Mouse (Mus musculus): Measurements from ENCODE around the gene Tiam1. TPM values are rescaled to one million over a fixed set of nuclear protein-coding genes. Genes with fewer than 3 reads are reported as not detected.

Tiam1 gene
- total RNA-seq, 2 experiments from 2014 or later = 6.4 to 7.1 TPM

DNA sequence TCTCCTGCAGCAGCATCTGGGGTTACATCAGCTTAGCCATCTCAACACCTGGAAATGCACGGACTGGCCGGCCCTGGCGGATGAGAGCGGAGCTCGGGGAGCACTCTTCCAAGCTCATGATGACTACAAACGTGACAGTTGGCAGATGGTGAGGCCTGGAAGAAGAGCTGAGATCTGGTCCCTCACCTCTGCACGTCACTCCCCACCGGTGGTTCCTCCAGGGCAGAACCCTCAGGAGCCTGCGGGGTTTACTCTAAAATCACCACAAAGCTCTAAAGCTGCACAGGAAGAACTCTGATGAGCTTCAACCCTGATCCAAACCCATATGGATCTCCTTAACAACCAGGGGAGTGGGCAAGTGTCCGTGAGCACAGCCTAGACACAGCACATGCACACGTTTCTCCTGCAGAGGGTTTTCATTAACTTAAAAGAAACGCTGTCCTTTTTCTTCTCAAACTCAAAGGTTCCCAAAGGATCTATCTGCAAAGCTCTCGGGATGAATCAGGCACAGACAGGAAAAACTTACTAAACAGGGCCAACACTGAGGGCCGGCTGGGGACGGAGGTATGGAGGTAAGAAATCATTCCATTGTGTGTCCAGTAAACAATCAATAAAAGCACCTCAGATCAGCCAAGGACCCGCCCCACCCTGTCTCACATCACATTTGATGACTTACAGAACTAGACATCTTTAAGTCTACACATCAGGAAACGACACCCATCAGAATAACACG is 120.5 kb downstream of the Tiam1 start:
- intact Hi-C loops (cut with DNase I) = no loop called here
- Histone ChIP-seq H3K4me3 (no peak overlapping the region), H3K27ac (no peak overlapping the region)
- no peak for DNase-seq
- TF ChIP-seq CTCF (IDR thresholded peaks at IDR 0.05) = no peak

DNA sequence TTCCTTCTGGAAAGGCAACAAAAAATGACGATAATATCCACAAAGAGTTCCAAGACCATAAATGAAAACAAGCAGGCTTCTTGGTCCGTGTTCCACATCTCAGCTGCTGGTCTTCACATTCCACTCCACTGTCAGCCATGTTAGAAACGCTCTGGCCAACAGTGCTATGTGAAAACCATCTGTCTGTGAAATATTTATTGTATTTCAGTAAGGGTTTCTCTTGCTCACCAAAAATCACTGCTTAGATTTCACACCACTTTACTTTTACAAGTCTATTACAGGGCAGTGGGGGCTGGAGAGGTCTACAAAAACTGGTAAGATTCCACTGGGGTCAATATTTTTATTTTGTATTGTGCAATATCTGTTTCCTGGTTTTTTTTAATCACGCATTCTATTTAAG is 127.5 kb downstream of the Tiam1 start:
- TF ChIP-seq CTCF (IDR thresholded peaks at IDR 0.05) = no peak
- no peak for DNase-seq
- intact Hi-C loops (cut with DNase I) = no loop called here
- no peak overlapping the region for H3K4me3 ChIP-seq
- no peak overlapping the region for H3K27ac ChIP-seq

DNA sequence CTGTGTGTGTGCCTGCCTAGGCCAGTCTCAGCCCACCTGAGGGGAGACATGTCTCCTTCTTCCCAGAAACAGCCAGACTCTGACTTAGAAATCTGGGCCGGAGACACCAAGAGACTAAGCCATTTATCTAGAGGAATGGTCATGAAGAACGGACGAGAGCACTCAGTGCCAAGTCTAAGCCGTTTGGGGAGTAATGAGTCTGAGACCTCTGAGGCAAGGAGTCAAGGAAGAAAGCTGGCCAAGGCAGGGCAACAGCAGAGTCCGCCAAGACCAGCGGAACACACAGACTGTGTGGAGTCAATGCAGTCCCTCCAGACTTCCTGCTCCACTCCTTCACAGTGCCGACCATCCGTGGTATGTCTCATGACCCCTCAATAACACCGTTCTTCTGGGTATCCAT is 129.0 kb downstream of the Tiam1 start:
- intact Hi-C loops (cut with DNase I) = no loop called here
- DNase-seq = peak; percentile 30
- Histone ChIP-seq H3K4me3 (no peak overlapping the region), H3K27ac (no peak overlapping the region)
- TF ChIP-seq CTCF (IDR thresholded peaks at IDR 0.05) = no peak

DNA sequence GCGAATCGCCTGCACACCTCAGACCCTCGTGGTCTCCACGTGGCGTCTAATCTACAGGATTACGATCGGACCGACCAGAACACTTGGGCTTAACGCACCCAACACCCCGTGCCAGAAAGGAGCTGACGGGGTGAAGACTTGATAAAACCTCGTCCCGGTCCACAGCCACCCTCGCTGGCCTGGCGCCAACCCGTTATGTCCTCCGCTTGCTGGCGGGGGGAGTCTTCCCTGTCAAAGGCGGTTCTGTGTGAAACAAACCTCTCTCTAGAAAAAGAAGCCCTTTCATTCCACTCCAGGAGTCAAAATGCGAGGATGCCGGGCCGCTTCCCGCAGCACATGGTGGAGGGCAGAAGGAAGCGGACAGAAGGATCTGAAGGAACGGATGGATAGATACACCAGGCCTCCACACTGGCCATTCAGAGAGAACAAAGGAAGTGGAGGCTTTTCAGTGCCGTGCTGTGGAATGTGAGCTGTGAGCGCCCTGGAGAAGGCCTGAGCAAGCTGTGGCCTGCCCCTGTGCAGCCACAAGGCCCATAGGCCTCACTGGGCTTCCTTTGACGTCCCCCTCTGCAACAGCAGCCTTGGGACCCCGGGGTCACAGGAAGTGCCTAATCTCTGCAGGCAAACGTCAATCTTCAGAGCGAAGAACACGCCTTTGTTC is 131.9 kb downstream of the Tiam1 start:
- Histone ChIP-seq H3K4me3 (no peak overlapping the region), H3K27ac (no peak overlapping the region)
- no peak for TF ChIP-seq CTCF (IDR thresholded peaks at IDR 0.05)
- DNase-seq = no peak
- intact Hi-C loops (cut with DNase I) = no loop called here

DNA sequence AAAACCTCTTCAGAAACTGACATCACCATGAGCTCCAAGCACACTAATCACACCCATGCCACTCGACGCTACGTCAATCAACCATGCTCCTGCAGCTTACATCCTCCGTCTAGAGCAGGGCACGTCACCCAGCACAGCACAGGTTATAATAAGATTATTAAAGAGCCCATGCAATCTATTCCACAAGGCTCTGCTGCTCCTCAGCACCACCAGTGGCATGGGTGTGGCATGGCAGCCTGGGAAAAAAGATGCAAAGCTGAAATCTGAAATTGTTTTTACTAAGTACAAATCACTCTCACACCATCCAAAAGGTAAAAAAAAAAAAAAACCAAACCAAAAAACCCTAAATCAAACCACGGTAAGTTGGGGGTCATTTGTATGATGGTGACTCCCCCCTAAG is 135.1 kb downstream of the Tiam1 start:
- Histone ChIP-seq H3K27ac (no peak overlapping the region), H3K4me3 (no peak overlapping the region)
- no peak for DNase-seq
- no peak for TF ChIP-seq CTCF (IDR thresholded peaks at IDR 0.05)
- intact Hi-C loops (cut with DNase I) = no loop called here

DNA sequence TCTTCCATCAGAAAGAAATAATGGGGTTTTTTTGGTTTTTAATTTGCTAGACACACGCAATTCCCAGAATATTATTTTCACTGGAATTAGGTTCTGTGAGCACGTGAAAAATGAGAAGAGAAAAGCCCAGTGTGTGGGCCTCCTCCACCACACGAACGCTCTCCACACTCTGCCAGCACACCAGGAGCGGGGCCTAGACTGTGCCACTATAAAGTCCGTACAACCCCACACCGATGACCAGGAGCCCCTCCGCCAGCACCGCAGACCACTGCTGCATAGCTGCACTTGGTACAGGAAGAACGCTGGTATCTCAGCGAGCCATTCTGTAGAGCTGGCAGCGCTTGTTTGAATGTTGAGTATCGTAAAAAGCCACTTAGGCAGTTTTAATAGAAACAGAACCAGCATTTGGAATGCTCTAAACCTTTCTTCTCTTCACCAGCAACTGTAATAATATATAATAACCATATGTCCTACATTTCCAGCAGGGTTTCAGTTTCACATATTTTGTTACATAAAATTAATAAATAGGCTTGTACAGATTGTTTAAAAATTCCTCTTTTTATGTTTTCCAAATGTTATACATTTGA is 136.1 kb downstream of the Tiam1 start:
- H3K4me3 ChIP-seq = no peak overlapping the region
- intact Hi-C loops (cut with DNase I) = no loop called here
- no peak for TF ChIP-seq CTCF (IDR thresholded peaks at IDR 0.05)
- DNase-seq = no peak
- H3K27ac ChIP-seq = no peak overlapping the region

DNA sequence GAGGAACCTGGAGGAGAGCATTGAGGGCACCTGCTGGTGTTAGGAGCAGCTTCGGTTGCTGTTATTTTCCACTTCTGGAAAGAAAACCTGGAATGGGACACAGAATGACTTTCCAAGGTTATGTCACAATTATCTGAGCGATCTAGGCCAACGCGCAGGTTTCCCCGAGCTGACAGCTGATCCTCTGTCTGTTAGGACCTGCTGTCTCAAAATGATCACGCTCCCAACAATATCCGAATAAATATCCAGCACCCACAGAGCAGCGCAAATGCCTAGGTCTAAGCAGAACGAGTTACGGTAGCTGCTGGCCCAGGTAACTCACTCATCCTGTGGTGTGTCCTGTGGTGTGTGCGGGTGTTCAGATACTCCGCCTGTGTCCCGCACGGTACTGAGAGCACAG is 140.0 kb downstream of the Tiam1 start:
- H3K4me3 ChIP-seq = no peak overlapping the region
- intact Hi-C loops (cut with DNase I) = no loop called here
- no peak for TF ChIP-seq CTCF (IDR thresholded peaks at IDR 0.05)
- H3K27ac ChIP-seq = no peak overlapping the region
- no peak for DNase-seq

DNA sequence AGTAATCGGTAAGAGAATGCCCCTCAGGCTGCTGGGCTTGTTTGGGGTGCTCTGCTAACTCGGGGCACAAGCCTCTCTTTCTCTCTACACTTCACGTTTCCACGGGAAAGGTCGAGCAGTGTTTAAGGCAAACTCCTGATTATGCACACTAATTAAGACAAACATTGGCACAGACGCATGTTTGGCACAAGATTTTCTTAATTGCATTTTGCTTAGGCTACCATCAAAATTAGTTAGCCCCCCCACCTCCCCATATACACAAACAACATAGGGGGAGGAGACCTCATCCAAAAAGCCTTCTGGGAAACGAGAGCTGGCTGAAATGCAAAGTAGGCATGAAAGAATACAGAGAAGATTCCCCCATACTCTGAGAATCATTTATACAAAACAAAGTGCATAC is 148.4 kb downstream of the Tiam1 start:
- intact Hi-C loops (cut with DNase I) = no loop called here
- DNase-seq = no peak
- Histone ChIP-seq H3K27ac (no peak overlapping the region), H3K4me3 (no peak overlapping the region)
- TF ChIP-seq CTCF (IDR thresholded peaks at IDR 0.05) = no peak

DNA sequence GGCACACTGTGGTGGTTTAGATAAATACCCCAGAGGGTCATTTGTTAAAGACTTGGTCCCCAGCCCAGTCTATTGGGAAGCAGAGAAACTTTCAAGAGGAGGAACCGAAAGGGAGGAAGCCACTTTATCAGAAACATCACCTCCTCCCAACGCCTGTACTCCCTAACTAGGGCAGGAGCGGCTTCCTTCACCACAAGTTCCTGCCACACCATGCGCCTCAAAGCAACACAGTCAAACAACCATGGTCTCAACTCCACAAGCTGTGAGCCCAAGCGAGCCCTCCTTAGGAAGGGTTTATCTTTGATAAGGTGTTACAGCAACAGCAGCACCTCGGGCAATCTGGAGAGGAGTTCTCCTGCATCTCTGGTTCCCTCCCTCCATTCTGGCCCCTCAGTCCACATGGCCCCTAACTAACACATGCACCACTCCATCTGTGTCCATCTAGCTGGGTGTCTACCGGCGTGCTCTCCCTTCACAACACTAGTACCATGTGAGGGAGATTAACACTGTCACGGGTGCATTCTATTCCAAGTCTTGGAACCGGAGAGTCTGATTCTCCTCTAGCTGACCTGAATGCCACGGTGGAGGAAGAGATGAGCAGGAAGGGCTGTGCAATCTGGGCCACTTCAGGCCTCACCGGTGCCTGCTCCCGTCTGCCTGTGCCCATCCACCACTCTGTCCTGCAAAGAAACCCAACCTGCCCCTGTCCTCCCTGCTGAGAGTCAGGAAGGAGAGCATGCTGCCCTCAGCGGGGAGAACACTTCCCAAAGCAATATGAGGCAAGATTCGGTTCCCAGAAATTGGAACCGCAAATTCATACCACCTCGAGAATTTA is 149.4 kb downstream of the Tiam1 start:
- H3K4me3 ChIP-seq = no peak overlapping the region
- no peak for TF ChIP-seq CTCF (IDR thresholded peaks at IDR 0.05)
- intact Hi-C loops (cut with DNase I) = no loop called here
- no peak for DNase-seq
- H3K27ac ChIP-seq = no peak overlapping the region

DNA sequence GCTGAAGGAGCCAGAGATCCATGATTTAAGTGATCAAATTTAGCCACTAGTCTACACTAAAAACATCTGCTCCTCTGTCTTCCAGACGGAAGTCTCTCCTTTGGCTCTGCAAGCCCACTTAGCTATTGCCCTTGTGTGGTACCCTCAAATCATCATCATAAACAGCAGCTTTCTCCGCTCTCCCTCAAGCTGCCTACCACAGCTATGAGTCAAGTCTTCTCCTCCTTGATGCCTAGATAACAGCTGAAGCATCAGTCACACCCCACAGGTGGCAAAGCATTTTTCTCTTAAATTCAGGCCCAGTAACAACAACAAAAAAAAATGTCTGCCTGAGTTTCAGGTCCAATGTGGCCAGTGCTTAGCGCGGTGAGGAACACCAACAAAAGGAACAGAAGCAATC is 150.1 kb downstream of the Tiam1 start:
- no peak for TF ChIP-seq CTCF (IDR thresholded peaks at IDR 0.05)
- no peak overlapping the region for H3K27ac ChIP-seq
- intact Hi-C loops (cut with DNase I) = no loop called here
- DNase-seq = no peak
- H3K4me3 ChIP-seq = no peak overlapping the region

DNA sequence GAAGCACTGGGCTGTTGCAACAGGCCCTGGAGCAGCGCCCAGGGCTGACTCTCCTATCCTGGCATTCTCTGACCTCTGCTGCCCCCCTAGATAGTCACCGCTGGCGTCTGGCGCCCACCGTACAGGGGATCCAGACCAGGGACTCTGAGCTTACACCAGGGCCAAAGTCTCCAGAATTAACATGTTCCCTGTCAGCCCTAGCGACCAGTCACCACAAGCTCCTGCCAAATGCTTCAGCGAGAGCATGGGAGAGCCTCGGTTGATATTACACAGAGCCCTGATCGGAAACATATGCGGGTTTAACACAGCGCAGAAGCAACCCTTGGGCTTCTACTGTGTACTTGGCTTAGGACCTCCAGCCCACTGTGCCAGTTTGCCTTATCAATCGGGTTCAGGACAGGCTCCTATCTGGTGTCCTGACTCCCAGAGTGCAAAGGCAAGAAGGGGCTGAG is 151.8 kb downstream of the Tiam1 start:
- TF ChIP-seq CTCF (IDR thresholded peaks at IDR 0.05) = no peak
- peak overlapping the region; percentile 48 for H3K27ac ChIP-seq
- no peak overlapping the region for H3K4me3 ChIP-seq
- DNase-seq = peak; percentile 72
- intact Hi-C loops (cut with DNase I) = no loop called here

DNA sequence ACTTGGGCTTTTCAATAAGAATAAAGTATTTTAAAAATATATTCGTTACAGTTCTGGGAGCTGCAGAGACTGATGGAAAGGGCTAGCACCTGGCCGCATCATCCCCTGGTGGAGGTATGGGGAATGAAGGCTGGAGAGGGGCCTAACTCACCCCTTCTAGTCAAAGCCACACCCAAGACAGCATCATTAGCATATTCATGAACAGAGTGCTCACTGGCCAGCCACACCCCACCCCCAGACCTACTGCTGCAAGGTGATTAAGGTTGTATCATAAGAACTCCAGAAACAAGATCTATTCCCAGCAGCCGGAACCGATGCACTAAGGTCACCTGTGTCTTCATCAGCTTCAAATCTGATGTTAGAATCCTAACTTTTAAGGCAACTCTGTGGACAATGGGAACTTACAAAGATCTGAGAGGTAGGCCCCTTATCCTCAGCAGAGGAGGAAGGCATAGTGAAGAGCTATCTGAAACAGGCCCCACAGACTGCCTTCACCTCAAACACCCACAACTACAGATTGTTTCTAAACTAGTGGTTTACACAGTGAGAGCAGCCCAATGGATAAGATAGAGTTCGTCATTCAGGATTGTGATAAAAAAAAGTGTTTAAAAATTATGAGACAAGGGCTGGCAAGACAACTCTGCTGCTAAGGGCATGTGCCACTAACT is 153.1 kb downstream of the Tiam1 start:
- no peak for TF ChIP-seq CTCF (IDR thresholded peaks at IDR 0.05)
- Histone ChIP-seq H3K4me3 (no peak overlapping the region), H3K27ac (no peak overlapping the region)
- intact Hi-C loops (cut with DNase I) = no loop called here
- no peak for DNase-seq

All from gastrocnemius, adult 2 months (tissue).